Comparison of ENCODE assay signal across 1 mouse cellular context in the genomic region with DNA sequence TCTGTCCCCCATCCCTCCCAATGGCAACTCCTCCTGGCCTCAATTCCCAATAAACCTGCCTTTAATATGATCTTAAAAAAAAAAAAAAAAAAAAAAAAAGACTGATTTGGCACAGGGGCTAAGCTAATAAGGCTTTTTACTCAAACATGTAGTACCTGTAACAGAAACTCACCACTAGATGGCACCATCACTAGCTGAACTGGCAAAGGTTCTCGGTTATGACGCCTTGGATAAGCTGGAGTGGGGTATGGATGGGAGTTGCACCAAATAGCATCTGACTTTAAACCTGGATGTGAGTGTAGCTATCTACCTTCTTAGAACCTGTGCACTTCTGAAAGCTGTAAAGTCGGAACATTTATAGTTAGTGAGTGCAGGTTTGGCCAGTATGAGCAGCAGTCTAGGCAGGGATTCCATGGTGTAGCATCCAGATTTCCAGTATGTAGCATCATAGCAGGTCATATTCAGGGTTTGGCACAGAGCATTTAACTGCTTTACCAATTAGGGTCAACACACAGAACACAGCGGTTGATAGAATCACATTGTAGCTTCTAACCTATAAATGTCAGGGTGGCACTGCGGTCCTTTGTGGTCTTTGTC.
TF ChIP-seq lines count a peak whose summit lies in the region.

No protein-coding gene starts in this region.

TF ChIP-seq in MEL, 35 proteins besides CTCF, POLR2A, EP300 and RAD21:
- no peak for TF ChIP-seq BHLHE40 (IDR thresholded peaks at IDR 0.05; ENCODE audit: borderline replicate concordance, low read depth, low read length)
- no peak for TF ChIP-seq JUND (IDR thresholded peaks at IDR 0.05; ENCODE audit: low read depth, low read length)
- peak; percentile 38; the same call in 1 of the 2 replicates for TF ChIP-seq ZC3H11A (IDR thresholded peaks at IDR 0.05; ENCODE audit: low read depth, low read length)
- TF ChIP-seq USF2 (IDR thresholded peaks at IDR 0.05; ENCODE audit: borderline replicate concordance in 1 of 2, insufficient read depth in 1 of 2, low read depth in 1 of 2, low read length in 2 of 2), result no peak
- TF ChIP-seq POLR2AphosphoS2 (IDR thresholded peaks at IDR 0.05; ENCODE audit: low read length), result no peak
- peak; percentile 70 for TF ChIP-seq SMC3 (IDR thresholded peaks at IDR 0.05; ENCODE audit: low read depth, low read length)
- no peak for TF ChIP-seq CHD1 (IDR thresholded peaks at IDR 0.05; ENCODE audit: low read depth, low read length)
- TF ChIP-seq MAX (IDR thresholded peaks at IDR 0.05; ENCODE audit: low read length), result no peak
- no peak for TF ChIP-seq TAL1 (IDR thresholded peaks at IDR 0.05; ENCODE audit: low read length)
- TF ChIP-seq MAZ (IDR thresholded peaks at IDR 0.05; ENCODE audit: low read depth, low read length), result no peak
- TF ChIP-seq GATA1 (IDR thresholded peaks at IDR 0.05; ENCODE audit: low read depth, low read length), result no peak
- TF ChIP-seq HCFC1 (IDR thresholded peaks at IDR 0.05; ENCODE audit: low read depth, low read length), result no peak
- no peak for TF ChIP-seq TBP (IDR thresholded peaks at IDR 0.05; ENCODE audit: low read depth, low read length)
- TF ChIP-seq ZNF384 (IDR thresholded peaks at IDR 0.05; ENCODE audit: low read depth, low read length), result peak; percentile 75
